Mouse (Mus musculus) liver, adult (tissue): ENCODE data around the gene Tm9sf3.

Experiments
- GATA4 ChIP-seq: IDR thresholded peaks from 2 replicates; pipeline ENCODE4 v1.6.1; 2014; ENCODE audit warnings: mild to moderate bottlenecking, low read length; ENCODE audit not compliant: insufficient replicate concordance

The Tm9sf3 gene

DNA sequence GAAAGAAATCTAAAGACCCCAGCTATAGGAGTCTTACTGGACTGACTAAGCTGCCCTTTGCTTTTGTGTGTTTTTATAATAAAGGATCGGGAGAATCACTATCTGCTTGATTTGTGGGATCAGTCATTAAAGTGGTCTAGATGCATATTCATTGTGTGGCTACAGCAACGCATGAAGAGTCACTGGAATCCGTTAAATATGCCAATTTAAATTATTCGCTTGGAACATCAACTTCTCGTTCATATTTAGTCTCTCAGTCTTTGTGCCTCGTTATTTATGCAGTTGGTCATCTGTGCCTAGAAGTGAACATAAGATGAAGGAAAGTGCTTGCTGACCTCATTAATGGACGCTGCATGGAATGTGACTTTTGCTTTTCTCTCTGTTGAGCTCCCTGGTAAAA, 7.1 kb upstream of the Tm9sf3 start:
- TF ChIP-seq GATA4 = no peak

DNA sequence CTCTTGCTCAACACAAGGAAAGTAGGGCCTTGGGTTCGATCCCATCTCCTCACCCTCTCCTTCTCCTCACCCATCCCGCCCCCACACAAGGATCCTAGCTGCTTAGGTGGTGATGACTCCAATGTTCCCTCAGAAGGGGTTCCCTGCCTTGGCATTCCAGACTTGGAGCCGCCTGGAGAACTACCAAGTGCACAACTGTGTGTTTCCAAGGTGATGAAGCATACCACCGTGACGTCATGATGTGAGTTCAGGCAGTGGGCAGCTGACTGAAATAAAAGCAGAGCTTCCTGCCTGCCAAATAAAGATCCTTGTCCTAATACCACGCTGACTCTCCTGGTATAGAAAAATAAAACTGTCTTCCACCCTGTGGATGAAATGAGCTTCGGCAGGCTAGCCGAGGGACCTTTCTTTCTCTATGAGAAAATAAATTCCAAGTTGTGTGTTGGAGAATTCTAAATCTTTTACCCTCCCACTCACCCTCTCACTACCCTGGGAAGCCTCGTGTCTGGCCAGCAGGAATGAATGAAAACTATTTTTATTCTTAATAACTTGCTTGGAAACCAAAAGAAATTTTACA, 6.4 kb upstream of the Tm9sf3 start:
- no peak for TF ChIP-seq GATA4

DNA sequence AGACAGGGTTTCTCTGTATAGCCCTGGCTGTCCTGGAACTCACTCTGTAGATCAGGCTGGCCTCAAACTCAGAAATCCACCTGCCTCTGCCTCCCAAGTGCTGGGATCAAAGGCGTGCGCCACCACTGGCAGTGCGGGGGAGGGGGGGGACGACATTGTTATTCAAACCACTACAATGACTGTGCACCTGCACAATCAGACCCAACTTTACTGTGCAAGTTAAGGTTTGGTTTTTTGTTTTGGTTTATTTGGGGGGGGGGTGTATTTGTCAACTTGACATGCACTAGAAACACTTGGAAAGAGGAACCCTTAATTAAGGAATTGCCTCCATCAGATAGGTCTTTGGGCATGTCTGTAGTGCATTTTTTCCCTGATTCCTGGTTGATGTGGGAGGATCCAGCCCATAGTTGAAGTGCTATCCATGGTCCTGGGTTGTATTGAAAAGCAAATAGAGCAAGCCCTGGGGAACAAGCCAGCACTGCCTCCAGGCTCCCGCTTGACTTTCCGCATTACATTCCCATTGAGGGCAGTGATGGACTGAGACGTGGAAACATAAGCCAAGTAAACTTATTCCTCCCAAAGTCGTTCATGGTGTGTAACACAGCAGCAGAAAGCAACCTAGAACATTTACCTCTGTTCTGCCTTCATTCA, 2.6 kb upstream of the Tm9sf3 start:
- TF ChIP-seq GATA4 = no peak

DNA sequence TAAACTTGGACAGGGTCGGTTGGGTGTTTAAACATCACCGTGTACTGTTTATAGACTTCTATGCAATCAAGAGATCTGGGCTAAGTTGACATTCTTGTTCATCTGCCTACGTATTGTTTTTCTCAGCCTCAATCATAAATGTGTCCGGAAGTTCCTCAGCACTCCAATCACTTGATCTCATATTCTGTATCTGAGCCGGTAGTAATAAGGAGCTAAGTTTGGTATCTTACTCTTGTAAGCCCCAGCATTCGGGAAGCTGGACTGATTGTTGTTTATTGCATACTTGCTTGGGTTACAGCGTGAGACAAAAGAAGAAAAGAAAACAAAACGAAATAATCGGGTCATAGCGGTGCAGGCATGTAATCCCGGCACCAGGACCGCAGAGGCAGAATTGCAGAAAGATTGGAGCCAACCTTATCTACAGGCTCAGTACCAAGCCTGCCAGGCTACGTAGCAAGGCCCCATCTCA, 568 bp upstream of the Tm9sf3 start:
- no peak; the same call in 1 of the 2 replicates for TF ChIP-seq GATA4

DNA sequence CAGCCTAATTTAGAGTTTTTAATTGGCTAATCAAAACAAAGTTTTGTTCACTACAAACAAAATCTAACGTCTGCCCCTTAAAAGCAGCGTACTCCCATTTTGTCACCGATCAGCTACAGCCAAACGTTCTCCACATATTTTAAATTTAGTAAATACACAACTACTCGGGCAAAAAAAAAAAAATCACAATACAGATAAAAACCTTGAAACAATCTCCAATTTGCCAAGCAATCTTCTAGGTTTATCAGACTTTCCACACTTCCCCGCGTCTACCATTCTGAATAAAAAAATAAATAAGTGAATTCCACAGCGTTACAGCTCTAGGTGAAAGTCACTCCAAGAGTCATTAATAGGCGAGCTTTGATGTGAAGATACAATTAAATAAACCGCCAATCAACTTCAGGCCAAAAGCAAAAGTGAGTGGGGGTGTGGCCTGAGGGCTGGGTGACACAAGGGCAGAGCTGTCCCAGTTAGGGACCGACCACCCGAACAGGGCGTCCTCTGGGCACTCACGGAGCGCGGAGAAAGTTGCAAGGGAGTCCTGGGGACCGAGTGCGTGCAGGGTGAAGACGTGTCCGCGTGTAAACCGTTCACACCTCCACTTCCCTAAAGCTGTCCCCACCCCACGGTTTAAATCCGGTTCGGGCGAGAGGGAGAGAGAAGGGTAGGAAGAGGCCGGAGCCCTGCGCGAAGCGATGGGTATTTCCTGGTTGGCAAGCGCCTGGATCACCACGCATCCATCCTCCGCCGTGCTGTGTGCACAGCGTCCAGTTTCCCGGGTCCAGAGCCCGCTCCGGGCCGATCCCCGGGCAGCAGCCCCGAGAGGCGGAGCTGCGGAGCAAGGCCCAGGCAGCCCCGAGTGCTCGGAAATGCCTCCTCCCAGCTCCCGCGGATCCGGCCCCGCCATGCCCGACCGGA, 826 bp downstream of the Tm9sf3 start:
- TF ChIP-seq GATA4 = no peak

DNA sequence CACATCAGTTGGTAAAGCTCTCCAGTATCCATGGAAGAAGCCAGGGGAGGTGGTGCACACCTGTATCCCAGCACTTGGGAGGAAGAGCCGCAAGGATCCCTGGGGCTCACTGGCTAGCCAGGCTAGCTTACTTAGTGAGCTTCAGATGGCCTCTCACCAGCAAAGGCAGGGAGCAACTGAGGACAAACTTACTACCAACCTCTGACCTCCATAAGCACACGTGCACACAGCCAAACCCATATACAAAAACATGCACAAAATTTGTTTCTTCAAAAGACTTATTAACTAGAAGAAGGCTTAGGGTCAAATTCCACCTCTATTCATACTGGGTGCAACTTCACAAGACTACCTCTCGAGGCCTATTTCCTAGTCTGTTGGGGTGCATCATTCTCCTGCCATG, 3.1 kb downstream of the Tm9sf3 start:
- TF ChIP-seq GATA4 = no peak

DNA sequence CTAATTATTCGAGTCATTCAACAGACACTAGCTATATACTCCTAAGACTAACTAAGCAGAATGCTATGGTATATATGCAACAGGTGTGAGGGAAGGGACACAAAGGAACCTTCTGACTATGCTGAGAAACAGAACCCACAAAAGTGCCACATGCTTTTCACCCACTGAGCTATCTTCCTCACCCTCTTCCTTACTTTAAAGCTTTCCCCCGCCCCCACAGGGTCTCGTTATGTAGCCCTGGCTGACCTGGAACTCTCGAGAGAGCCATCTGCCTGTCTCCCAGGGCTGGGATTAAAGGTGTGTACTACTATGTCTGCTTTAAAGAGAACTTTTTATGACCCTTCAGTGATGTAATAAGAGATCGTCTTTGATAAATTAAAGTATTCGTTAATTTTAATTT, 4.5 kb downstream of the Tm9sf3 start:
- TF ChIP-seq GATA4 = no peak

DNA sequence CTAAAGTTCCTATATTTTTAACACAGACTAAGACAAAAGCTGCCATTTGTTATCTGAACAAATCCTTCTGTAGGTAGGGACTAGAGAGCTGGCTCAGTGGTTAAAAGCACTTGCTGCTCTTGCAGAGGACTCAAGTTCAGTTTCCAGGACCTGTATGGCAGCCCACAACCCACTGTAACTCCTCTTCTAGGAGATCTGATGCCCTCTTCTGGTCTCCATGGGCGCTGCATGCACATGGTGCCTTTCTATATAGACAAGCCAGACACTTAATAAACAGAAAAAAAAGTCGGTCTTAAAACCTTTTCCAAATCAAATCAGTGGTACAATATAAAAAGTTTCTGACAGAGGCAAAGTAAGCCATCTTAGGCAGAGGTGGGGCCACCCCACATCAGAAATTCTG, 5.1 kb downstream of the Tm9sf3 start:
- no peak for TF ChIP-seq GATA4

DNA sequence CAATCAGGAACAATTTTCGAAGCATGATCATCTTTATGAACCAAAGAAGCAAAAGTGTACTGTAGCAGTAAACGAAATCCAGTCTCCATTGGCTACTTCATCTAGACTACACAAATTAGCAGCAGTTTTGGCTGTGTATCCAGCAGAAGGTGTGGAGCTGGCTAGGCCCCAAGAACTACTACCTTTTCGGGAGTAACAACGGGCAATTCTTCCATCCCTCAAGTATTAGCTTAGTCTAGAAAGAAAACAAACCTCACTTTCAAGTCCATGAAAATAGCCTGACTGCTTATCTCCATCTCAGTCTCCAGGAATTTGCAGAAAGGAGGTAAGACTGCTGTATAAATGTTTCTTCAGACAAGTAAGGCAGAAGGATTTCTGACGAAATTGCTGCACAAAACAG, 9.2 kb downstream of the Tm9sf3 start:
- no peak for TF ChIP-seq GATA4

DNA sequence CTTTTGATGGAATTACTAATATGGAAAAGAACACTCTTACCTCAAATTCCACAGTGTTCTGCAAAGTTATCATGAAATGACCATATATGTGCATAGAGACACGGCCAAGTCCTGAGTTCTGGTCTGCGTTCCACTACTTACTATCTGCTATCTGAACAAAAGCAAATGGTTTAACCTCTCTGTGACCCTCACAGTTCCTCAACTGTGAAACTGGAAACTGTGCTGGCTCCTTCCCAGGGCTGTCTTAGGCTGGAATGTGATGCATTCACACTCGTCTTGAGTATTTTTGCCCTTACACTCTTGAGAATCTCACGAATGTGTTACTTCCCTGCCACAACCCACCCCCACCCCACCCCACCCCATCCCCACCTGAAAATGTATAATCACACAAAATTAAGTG, 14.8 kb downstream of the Tm9sf3 start:
- no peak for TF ChIP-seq GATA4

DNA sequence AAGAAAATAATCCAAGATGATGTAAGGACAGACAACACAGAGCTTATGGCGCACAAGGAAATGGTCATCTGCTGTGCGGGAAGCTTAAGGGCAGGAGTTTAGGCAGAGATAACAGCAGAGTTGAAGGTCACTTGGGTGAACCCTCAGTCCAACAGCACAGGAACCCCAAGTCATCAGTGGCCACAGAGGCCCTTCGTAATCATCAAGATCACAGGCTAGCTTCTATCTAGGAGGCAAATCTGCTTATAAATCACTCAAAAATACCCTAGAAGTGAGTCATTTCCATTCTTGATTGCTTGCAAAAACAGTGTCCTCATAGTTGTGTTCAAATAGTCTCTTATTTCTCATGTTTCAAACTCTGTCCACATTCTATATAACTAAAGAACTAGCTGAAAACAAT, 15.5 kb downstream of the Tm9sf3 start:
- no peak for TF ChIP-seq GATA4

DNA sequence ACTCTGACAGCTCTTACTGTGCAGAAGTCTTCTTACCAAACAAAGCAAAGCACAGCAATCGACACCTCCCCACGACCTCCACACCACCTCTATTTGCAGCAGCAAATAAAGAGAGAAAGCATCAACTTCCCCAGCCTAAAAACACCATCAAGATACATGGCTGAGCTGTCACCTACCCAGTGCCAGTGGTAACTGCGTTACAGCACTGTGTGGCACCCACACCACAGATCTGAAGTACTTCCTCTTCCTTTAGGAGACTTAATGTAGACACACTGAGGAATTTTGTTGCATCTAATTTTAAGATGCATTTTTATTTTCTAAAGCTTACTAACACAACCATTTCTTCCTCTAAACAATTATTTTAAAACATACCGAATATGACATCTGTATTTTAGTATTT, 17.5 kb downstream of the Tm9sf3 start:
- no peak for TF ChIP-seq GATA4

DNA sequence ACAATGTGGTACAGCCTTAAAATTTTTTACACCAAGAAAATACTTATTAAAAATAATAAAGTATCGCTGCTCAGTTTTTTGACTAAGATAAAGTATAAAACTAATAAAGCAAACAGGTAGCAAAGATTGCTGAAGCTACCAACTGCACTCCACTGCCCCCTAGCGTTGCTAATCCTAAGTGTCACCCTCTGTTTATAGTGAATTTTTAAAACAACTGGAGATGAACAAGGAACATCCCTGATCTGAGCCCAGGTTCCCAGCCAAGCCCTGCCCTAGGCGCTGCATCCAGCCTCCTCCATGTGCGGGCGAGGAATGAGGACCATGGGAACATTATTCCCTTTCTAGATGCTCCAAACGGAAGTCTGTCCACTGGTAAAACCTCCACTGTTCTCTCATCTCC, 19.2 kb downstream of the Tm9sf3 start:
- TF ChIP-seq GATA4 = no peak

DNA sequence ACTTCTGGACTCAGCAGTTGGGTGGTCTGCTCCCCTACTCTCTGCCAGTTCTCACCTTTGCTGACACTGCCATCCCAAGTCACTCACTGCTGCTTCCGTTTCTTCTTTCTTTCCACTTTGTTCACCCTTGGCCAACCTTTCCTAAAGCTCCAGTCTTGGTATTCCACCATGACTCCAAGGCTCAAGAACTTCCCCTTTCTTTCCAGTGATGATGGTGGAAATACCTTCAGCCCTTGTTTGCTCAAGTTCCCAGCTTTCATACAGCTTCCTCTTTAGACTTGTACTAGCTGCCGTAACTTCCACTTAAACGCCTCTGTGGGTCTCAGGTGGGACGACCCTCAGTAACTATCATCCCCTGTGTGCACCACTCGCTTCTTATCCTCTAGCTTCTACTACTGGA, 21.8 kb downstream of the Tm9sf3 start:
- TF ChIP-seq GATA4 = no peak

DNA sequence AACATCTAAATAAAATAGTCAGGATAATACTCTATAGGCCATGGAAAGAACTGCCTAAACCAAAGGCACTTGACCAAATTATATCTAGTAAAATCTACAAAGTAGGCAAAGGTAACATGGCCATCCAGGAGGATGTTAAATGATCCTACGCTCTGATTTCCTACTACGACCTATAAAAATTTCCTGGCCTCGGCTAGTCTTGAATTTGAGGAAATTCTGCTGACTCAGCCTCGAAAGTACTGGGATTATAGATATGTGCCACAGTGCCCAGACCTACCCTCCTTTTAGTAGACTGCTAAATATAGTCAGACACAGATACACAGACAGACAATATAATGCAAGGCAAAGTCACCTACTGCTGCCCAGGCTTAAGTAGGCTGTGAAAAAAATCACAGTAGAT, 30.1 kb downstream of the Tm9sf3 start:
- no peak for TF ChIP-seq GATA4

DNA sequence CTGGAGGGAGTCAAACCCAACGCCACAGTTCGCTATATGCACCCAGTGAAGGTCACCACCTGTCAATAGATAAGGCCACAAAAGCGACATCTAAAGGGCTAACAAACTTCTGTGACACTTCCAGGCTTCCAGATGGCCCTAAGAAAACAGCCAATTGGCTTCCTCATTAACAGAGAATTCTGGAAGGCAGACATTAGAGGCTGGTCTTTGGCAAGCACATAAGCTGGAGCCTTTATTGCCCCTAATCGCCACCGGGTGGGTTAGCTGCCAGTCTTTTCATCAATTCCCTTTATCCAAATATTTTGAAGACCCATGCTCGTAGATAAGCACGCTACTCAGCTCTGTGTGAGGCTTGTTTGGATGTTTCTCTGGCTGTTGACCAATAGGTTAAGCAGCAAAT, 55.5 kb downstream of the Tm9sf3 start:
- TF ChIP-seq GATA4 = no peak
